Mouse (Mus musculus): ENCODE measurements around the gene Sp3.
A peak's percentile ranks its signal among the peaks of the same experiment; 100 is the strongest.

DNA sequence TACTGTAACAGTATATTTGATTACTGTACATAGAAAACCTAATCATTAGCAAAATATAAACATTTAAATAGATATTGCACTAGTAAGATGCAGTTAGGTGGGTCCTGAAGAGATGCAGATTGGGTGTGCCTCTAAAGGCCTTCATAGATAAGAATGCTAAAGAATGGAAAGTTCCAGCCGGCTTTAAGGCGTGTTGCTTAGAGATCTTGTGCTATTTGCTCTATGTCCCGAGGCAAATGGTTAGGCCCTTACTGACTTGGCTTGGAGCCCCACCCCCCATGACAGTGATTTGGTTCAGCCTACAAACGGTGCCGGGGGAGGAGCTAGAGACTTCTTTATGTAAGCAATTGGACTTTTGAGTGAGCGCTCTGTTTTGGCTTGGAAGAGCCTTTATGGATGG, 40.8 kb upstream of the Sp3 start:
- TF ChIP-seq CTCF (IDR thresholded peaks at IDR 0.05; ENCODE audit: low read depth) (no peak), EP300 (IDR thresholded peaks at IDR 0.05; ENCODE audit: low read depth) (peak; percentile 63)
